Mouse (Mus musculus): Measurements from ENCODE around the gene Xpc. TPM values are rescaled to one million over a fixed set of nuclear protein-coding genes. Genes with fewer than 3 reads are reported as not detected.

The Xpc gene
- 21.0 and 23.4 TPM in 2 replicates for polyA plus RNA-seq (2014; fragmentation: Nextera tagmentation; extraction: Ambion mirVana)

GRCm38 (mm10) chr6:91515545-91516449 is at the start of gene Xpc, which contains the start of gene Lsm3:
Gene Xpc, minus strand, starts transcription at chr6:91515888.
Gene Lsm3, plus strand, starts transcription at chr6:91515928.
- 0 out of 2 replicates have a peak, but pooled peaks cover 3% of the 10 kb centered on the region for H3K36me3 ChIP-seq (ENCODE audit: control insufficient read depth, insufficient read depth, low read length)
- peak; percentile 99 for DNase-seq (ENCODE audit: low spot score)
- peak within 1 kb of the TSS; percentile 78 for H3K4me3 ChIP-seq (ENCODE audit: low read depth, low read length)
- peak within 1 kb of the TSS; percentile 76 for H3K9ac ChIP-seq (ENCODE audit: low read depth, low read length)
- 1% methylated on average over 80 of the region's 80 CpGs for WGBS
- no peaks in the 10 kb centered on the region for H3K27me3 ChIP-seq (ENCODE audit: control insufficient read depth, insufficient read depth, low read length)
- peak; percentile 99 for ATAC-seq (ENCODE audit: low FRiP score)
- peaks cover 3% of the 10 kb centered on the region; the same call in 1 of the 2 replicates for H3K4me1 ChIP-seq (replicated peaks; ENCODE audit: control insufficient read depth, insufficient read depth, low read length)
- H3K9me3 ChIP-seq (ENCODE audit: control insufficient read depth, low read length), result no peaks in the 10 kb centered on the region
- peak within 1 kb of the TSS; percentile 68 for H3K4me2 ChIP-seq (replicated peaks; ENCODE audit: low read depth, low read length)
- no peak within 1 kb of the TSS for H3K27ac ChIP-seq (ENCODE audit: low read depth, low read length)

DNA sequence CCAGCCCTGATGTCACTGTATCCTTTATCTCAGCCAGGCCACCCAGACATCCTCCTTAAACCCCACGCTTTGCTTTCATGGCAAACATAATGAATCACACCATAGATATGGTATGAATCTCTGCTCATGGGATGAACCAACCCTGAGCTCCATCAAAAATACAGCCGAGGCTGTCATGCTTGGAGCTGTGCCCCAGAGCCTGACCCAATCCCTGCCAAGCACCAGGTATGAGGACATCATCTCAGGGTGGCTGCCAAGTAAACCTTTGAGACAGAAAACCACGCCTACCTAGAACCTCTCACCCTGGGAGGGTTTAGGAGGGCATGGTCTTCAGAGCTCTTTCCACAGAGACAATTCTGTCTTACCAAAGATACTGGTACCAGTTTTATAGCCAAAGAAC is 47.3 kb upstream of the Xpc start:
- H3K27ac ChIP-seq (ENCODE audit: low read depth, low read length), result no peak overlapping the region
- ATAC-seq (ENCODE audit: low FRiP score) (no peak), DNase-seq (ENCODE audit: low spot score) (no peak)
- WGBS, result 81% methylated on average over 3 of the region's 3 CpGs
- H3K27me3 ChIP-seq (ENCODE audit: control insufficient read depth, insufficient read depth, low read length), result no peaks in the 10 kb centered on the region
- H3K9ac ChIP-seq (ENCODE audit: low read depth, low read length), result no peak overlapping the region
- H3K4me2 ChIP-seq (replicated peaks; ENCODE audit: low read depth, low read length), result no peak overlapping the region
- no peaks in the 10 kb centered on the region for H3K9me3 ChIP-seq (ENCODE audit: control insufficient read depth, low read length)
- H3K36me3 ChIP-seq (ENCODE audit: control insufficient read depth, insufficient read depth, low read length), result no peaks in the 10 kb centered on the region
- no peak overlapping the region for H3K4me3 ChIP-seq (ENCODE audit: low read depth, low read length)
- no peaks in the 10 kb centered on the region for H3K4me1 ChIP-seq (replicated peaks; ENCODE audit: control insufficient read depth, insufficient read depth, low read length)

- Histone ChIP-seq H3K9me3 (ENCODE audit: control insufficient read depth, low read length) (no peaks in the 10 kb centered on the region), H3K4me3 (ENCODE audit: low read depth, low read length) (no peak overlapping the region), H3K4me2 (replicated peaks; ENCODE audit: low read depth, low read length) (no peak overlapping the region), H3K27me3 (ENCODE audit: control insufficient read depth, insufficient read depth, low read length) (no peaks in the 10 kb centered on the region), H3K4me1 (replicated peaks; ENCODE audit: control insufficient read depth, insufficient read depth, low read length) (no peaks in the 10 kb centered on the region), H3K27ac (ENCODE audit: low read depth, low read length) (no peak overlapping the region), H3K36me3 (ENCODE audit: control insufficient read depth, insufficient read depth, low read length) (no peaks in the 10 kb centered on the region), H3K9ac (ENCODE audit: low read depth, low read length) (no peak overlapping the region)
- DNase-seq (ENCODE audit: low spot score) (no peak), ATAC-seq (ENCODE audit: low FRiP score) (no peak)
- 95% methylated on average over 3 of the region's 3 CpGs for WGBS
Observed at GRCm38 (mm10) chr6:91560186-91560585, 44.5 kb upstream of the Xpc start.

- Histone ChIP-seq H3K36me3 (ENCODE audit: control insufficient read depth, insufficient read depth, low read length) (no peaks in the 10 kb centered on the region), H3K4me1 (replicated peaks; ENCODE audit: control insufficient read depth, insufficient read depth, low read length) (no peaks in the 10 kb centered on the region), H3K4me2 (replicated peaks; ENCODE audit: low read depth, low read length) (no peak overlapping the region), H3K9me3 (ENCODE audit: control insufficient read depth, low read length) (no peaks in the 10 kb centered on the region), H3K9ac (ENCODE audit: low read depth, low read length) (no peak overlapping the region), H3K4me3 (ENCODE audit: low read depth, low read length) (no peak overlapping the region), H3K27ac (ENCODE audit: low read depth, low read length) (no peak overlapping the region), H3K27me3 (ENCODE audit: control insufficient read depth, insufficient read depth, low read length) (no peaks in the 10 kb centered on the region)
- 82% methylated on average over 4 of the region's 4 CpGs for WGBS
- ATAC-seq (ENCODE audit: low FRiP score) (no peak), DNase-seq (ENCODE audit: low spot score) (no peak)
Observed at GRCm38 (mm10) chr6:91559371-91559770, 43.7 kb upstream of the Xpc start.

- Histone ChIP-seq H3K4me3 (ENCODE audit: low read depth, low read length) (no peak overlapping the region), H3K4me1 (replicated peaks; ENCODE audit: control insufficient read depth, insufficient read depth, low read length) (no peaks in the 10 kb centered on the region), H3K27me3 (ENCODE audit: control insufficient read depth, insufficient read depth, low read length) (no peaks in the 10 kb centered on the region), H3K9me3 (ENCODE audit: control insufficient read depth, low read length) (no peaks in the 10 kb centered on the region), H3K9ac (ENCODE audit: low read depth, low read length) (no peak overlapping the region), H3K36me3 (ENCODE audit: control insufficient read depth, insufficient read depth, low read length) (no peaks in the 10 kb centered on the region), H3K27ac (ENCODE audit: low read depth, low read length) (no peak overlapping the region), H3K4me2 (replicated peaks; ENCODE audit: low read depth, low read length) (no peak overlapping the region)
- no peak for ATAC-seq (ENCODE audit: low FRiP score)
- 56% methylated on average over 1 of the region's 1 CpGs for WGBS
- no peak for DNase-seq (ENCODE audit: low spot score)
Observed at GRCm38 (mm10) chr6:91558565-91558964, 42.9 kb upstream of the Xpc start.

DNA sequence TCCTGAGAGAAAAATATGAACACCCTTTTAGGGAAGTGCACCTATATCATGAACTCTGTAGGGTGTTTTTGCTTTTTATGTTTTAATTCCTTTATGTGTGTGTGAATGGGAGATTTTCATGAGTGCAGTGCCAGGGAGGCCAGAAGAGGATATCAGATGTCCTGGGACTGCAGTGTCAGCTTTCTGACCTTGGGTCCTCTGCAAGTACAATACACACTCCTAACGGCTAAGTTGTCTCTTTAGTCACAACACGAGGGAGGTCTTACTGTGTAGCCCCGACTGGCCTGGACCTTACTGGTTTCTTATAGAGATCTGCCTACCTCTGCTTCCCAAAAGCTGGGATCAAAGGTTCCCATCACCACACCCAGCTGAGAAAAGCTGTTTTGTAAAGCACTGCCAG is 37.0 kb upstream of the Xpc start:
- H3K27me3 ChIP-seq (ENCODE audit: control insufficient read depth, insufficient read depth, low read length), result no peaks in the 10 kb centered on the region
- H3K4me2 ChIP-seq (replicated peaks; ENCODE audit: low read depth, low read length), result no peak overlapping the region
- no peaks in the 10 kb centered on the region for H3K9me3 ChIP-seq (ENCODE audit: control insufficient read depth, low read length)
- no peak overlapping the region for H3K9ac ChIP-seq (ENCODE audit: low read depth, low read length)
- no peak overlapping the region for H3K27ac ChIP-seq (ENCODE audit: low read depth, low read length)
- DNase-seq (ENCODE audit: low spot score) (no peak), ATAC-seq (ENCODE audit: low FRiP score) (no peak)
- 49% methylated on average over 3 of the region's 3 CpGs for WGBS
- H3K36me3 ChIP-seq (ENCODE audit: control insufficient read depth, insufficient read depth, low read length), result no peaks in the 10 kb centered on the region
- no peak overlapping the region for H3K4me3 ChIP-seq (ENCODE audit: low read depth, low read length)
- H3K4me1 ChIP-seq (replicated peaks; ENCODE audit: control insufficient read depth, insufficient read depth, low read length), result no peaks in the 10 kb centered on the region

DNA sequence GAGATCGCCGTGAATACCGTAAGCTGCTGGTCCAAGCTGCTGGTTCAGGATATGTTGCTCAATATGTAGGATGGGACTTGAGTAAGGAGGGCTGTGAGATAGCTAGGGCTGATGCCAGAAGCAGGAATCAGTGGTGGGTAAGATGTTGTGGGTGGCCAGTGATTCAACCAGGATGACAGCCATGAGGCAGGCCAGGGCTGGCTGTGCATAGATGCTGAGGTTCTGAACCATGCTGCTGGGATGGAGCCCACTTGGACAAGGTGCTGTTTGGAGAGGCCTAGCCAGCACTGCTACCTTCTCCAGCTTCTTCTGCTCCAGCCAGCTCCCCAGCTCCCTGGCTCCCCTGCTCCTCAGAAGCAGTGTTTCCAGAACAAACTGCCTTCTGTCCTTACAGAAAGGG is 36.0 kb upstream of the Xpc start:
- DNase-seq (ENCODE audit: low spot score) (no peak), ATAC-seq (ENCODE audit: low FRiP score) (no peak)
- no peaks in the 10 kb centered on the region for H3K36me3 ChIP-seq (ENCODE audit: control insufficient read depth, insufficient read depth, low read length)
- H3K27me3 ChIP-seq (ENCODE audit: control insufficient read depth, insufficient read depth, low read length), result no peaks in the 10 kb centered on the region
- H3K9ac ChIP-seq (ENCODE audit: low read depth, low read length), result no peak overlapping the region
- no peak overlapping the region for H3K4me3 ChIP-seq (ENCODE audit: low read depth, low read length)
- 93% methylated on average over 3 of the region's 3 CpGs for WGBS
- H3K4me1 ChIP-seq (replicated peaks; ENCODE audit: control insufficient read depth, insufficient read depth, low read length), result no peaks in the 10 kb centered on the region
- no peaks in the 10 kb centered on the region for H3K9me3 ChIP-seq (ENCODE audit: control insufficient read depth, low read length)
- no peak overlapping the region for H3K4me2 ChIP-seq (replicated peaks; ENCODE audit: low read depth, low read length)
- H3K27ac ChIP-seq (ENCODE audit: low read depth, low read length), result no peak overlapping the region

GRCm38 (mm10) chr6:91549621-91550020 is 33.9 kb upstream of the Xpc start:
- ATAC-seq (ENCODE audit: low FRiP score), result no peak
- 53% methylated on average over 5 of the region's 5 CpGs for WGBS
- Histone ChIP-seq H3K9ac (ENCODE audit: low read depth, low read length) (no peak overlapping the region), H3K27me3 (ENCODE audit: control insufficient read depth, insufficient read depth, low read length) (no peaks in the 10 kb centered on the region), H3K4me1 (replicated peaks; ENCODE audit: control insufficient read depth, insufficient read depth, low read length) (no peaks in the 10 kb centered on the region), H3K27ac (ENCODE audit: low read depth, low read length) (no peak overlapping the region), H3K9me3 (ENCODE audit: control insufficient read depth, low read length) (no peaks in the 10 kb centered on the region), H3K4me3 (ENCODE audit: low read depth, low read length) (no peak overlapping the region), H3K36me3 (ENCODE audit: control insufficient read depth, insufficient read depth, low read length) (no peaks in the 10 kb centered on the region), H3K4me2 (replicated peaks; ENCODE audit: low read depth, low read length) (no peak overlapping the region)
- DNase-seq (ENCODE audit: low spot score), result no peak

DNA sequence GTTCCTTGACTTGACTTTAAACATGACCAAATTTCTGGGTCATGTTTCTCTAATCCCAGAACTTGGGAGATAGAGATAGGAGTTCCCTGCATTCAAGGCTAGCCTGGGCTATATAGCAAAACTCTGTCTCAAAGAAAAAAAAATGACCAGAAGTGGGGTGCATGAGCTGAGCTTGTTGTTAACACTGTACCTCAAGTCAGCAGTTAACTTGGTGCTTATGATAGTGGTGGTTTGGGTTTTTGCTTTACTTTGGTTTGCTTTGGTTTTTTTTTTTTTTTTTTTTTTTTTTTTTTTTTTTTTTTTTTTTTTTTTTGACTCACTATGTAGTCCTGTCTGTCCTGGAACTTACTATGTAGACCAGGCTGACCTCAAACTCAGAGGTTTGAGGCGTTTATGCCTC is 31.6 kb upstream of the Xpc start:
- no peaks in the 10 kb centered on the region for H3K4me1 ChIP-seq (replicated peaks; ENCODE audit: control insufficient read depth, insufficient read depth, low read length)
- no peak for ATAC-seq (ENCODE audit: low FRiP score)
- no peaks in the 10 kb centered on the region for H3K27me3 ChIP-seq (ENCODE audit: control insufficient read depth, insufficient read depth, low read length)
- no peak overlapping the region for H3K4me3 ChIP-seq (ENCODE audit: low read depth, low read length)
- H3K9me3 ChIP-seq (ENCODE audit: control insufficient read depth, low read length), result no peaks in the 10 kb centered on the region
- WGBS, result 56% methylated on average over 1 of the region's 1 CpGs
- no peak overlapping the region for H3K9ac ChIP-seq (ENCODE audit: low read depth, low read length)
- H3K27ac ChIP-seq (ENCODE audit: low read depth, low read length), result no peak overlapping the region
- no peak for DNase-seq (ENCODE audit: low spot score)
- no peaks in the 10 kb centered on the region for H3K36me3 ChIP-seq (ENCODE audit: control insufficient read depth, insufficient read depth, low read length)
- H3K4me2 ChIP-seq (replicated peaks; ENCODE audit: low read depth, low read length), result no peak overlapping the region
